Mouse (Mus musculus): Measurements from ENCODE around the gene Aig1. TPM values are rescaled to one million over a fixed set of nuclear protein-coding genes. Genes with fewer than 3 reads are reported as not detected.

The Aig1 gene
- total and polyA plus RNA-seq, 3 experiments = 0.13 TPM; not detected in 2

- H3K9ac ChIP-seq (ENCODE audit: control insufficient read depth, low read depth, low read length, poor library complexity, severe bottlenecking) = no peak overlapping the region
- no peak overlapping the region for H3K27ac ChIP-seq (ENCODE audit: control insufficient read depth, low read depth, low read length)
- H3K79me2 ChIP-seq (ENCODE audit: control insufficient read depth, insufficient read depth, low read length, poor library complexity) = no peaks in the 10 kb centered on the region
- no peak overlapping the region for H3K4me3 ChIP-seq (ENCODE audit: control insufficient read depth in 1 of 2, insufficient read depth in 1 of 2, low read depth in 2 of 2, low read length in 2 of 2)
- no peaks in the 10 kb centered on the region for H3K36me3 ChIP-seq (ENCODE audit: control insufficient read depth in 1 of 2, insufficient read depth in 2 of 2, low read length in 2 of 2)
- H3K27me3 ChIP-seq (ENCODE audit: control insufficient read depth in 1 of 2, insufficient read depth in 2 of 2, low read length in 2 of 2) = no peaks in the 10 kb centered on the region
- no peak for DNase-seq (ENCODE audit: low read depth, low spot score)
- no peak for TF ChIP-seq CTCF (IDR thresholded peaks at IDR 0.05 in 2 of 3, conservative IDR thresholded peaks at IDR 0.05 in 1 of 3; ENCODE audit: control insufficient read depth in 1 of 3, insufficient read depth in 1 of 3, low read depth in 2 of 3, low read length in 3 of 3, poor library complexity in 1 of 3, severe bottlenecking in 1 of 3)
- TF ChIP-seq ZC3H11A (IDR thresholded peaks at IDR 0.05; ENCODE audit: low read depth, low read length) = no peak
- no peak for TF ChIP-seq ETS1 (IDR thresholded peaks at IDR 0.05; ENCODE audit: low read depth, low read length)
- no peak for TF ChIP-seq CHD2 (IDR thresholded peaks at IDR 0.05; ENCODE audit: low read length)
- TF ChIP-seq MEF2A (IDR thresholded peaks at IDR 0.05; ENCODE audit: extremely low read depth, insufficient replicate concordance, low read depth, low read length, poor library complexity, severe bottlenecking) = no peak
- no peak for TF ChIP-seq GABPA (IDR thresholded peaks at IDR 0.05; ENCODE audit: low read depth, low read length)
- TF ChIP-seq SMC3 (IDR thresholded peaks at IDR 0.05; ENCODE audit: low read depth, low read length) = no peak
- TF ChIP-seq KAT2A (conservative IDR thresholded peaks at IDR 0.05; ENCODE audit: low read depth, low read length) = no peak
- no peak for TF ChIP-seq ELF1 (IDR thresholded peaks at IDR 0.05; ENCODE audit: low read depth, low read length)
- no peak for TF ChIP-seq ZNF384 (IDR thresholded peaks at IDR 0.05; ENCODE audit: low read depth, low read length)
- TF ChIP-seq TCF12 (IDR thresholded peaks at IDR 0.05; ENCODE audit: low read depth, low read length) = no peak
- TF ChIP-seq MAX (IDR thresholded peaks at IDR 0.05; ENCODE audit: low read length) = no peak
- TF ChIP-seq MAFK (IDR thresholded peaks at IDR 0.05; ENCODE audit: borderline replicate concordance, low read depth, low read length) = no peak
- no peak for TF ChIP-seq E2F4 (IDR thresholded peaks at IDR 0.05; ENCODE audit: borderline replicate concordance, low read depth, low read length)
- TF ChIP-seq MYC (IDR thresholded peaks at IDR 0.05; ENCODE audit: low read depth, low read length) = no peak
- no peak for TF ChIP-seq POLR2AphosphoS5 (IDR thresholded peaks at IDR 0.05; ENCODE audit: borderline replicate concordance, low read depth, low read length)
- TF ChIP-seq TAL1 (IDR thresholded peaks at IDR 0.05; ENCODE audit: low read length) = no peak
- no peaks in the 10 kb centered on the region for H3K4me1 ChIP-seq (ENCODE audit: control insufficient read depth in 1 of 2, insufficient read depth in 2 of 2, low read length in 2 of 2)
- H3K9me3 ChIP-seq (replicated peaks; ENCODE audit: insufficient read depth, low read length) = no peaks in the 10 kb centered on the region
Measured at GRCm38 (mm10) chr10:13856438-13856837, 12.3 kb downstream of the Aig1 start.

GRCm38 (mm10) chr10:13855969-13856368 is 12.8 kb downstream of the Aig1 start:
- no peaks in the 10 kb centered on the region for H3K9me3 ChIP-seq (replicated peaks; ENCODE audit: insufficient read depth, low read length)
- H3K36me3 ChIP-seq (ENCODE audit: control insufficient read depth in 1 of 2, insufficient read depth in 2 of 2, low read length in 2 of 2) = no peaks in the 10 kb centered on the region
- DNase-seq (ENCODE audit: low read depth, low spot score) = no peak
- H3K9ac ChIP-seq (ENCODE audit: control insufficient read depth, low read depth, low read length, poor library complexity, severe bottlenecking) = no peak overlapping the region
- H3K27me3 ChIP-seq (ENCODE audit: control insufficient read depth in 1 of 2, insufficient read depth in 2 of 2, low read length in 2 of 2) = no peaks in the 10 kb centered on the region
- H3K27ac ChIP-seq (ENCODE audit: control insufficient read depth, low read depth, low read length) = no peak overlapping the region
- no peaks in the 10 kb centered on the region for H3K4me1 ChIP-seq (ENCODE audit: control insufficient read depth in 1 of 2, insufficient read depth in 2 of 2, low read length in 2 of 2)
- no peak overlapping the region for H3K4me3 ChIP-seq (ENCODE audit: control insufficient read depth in 1 of 2, insufficient read depth in 1 of 2, low read depth in 2 of 2, low read length in 2 of 2)
- TF ChIP-seq JUND (IDR thresholded peaks at IDR 0.05; ENCODE audit: low read depth, low read length) (no peak), KAT2A (conservative IDR thresholded peaks at IDR 0.05; ENCODE audit: low read depth, low read length) (no peak), SMC3 (IDR thresholded peaks at IDR 0.05; ENCODE audit: low read depth, low read length) (no peak), RAD21 (IDR thresholded peaks at IDR 0.05; ENCODE audit: low read depth, low read length) (no peak), RCOR1 (IDR thresholded peaks at IDR 0.05; ENCODE audit: low read depth, low read length) (no peak), CHD1 (IDR thresholded peaks at IDR 0.05; ENCODE audit: low read depth, low read length) (no peak), USF2 (IDR thresholded peaks at IDR 0.05; ENCODE audit: borderline replicate concordance in 1 of 2, insufficient read depth in 1 of 2, low read depth in 1 of 2, low read length in 2 of 2) (no peak), ELF1 (IDR thresholded peaks at IDR 0.05; ENCODE audit: low read depth, low read length) (no peak), BHLHE40 (IDR thresholded peaks at IDR 0.05; ENCODE audit: borderline replicate concordance, low read depth, low read length) (no peak), SIN3A (IDR thresholded peaks at IDR 0.05; ENCODE audit: low read length) (no peak), CHD2 (IDR thresholded peaks at IDR 0.05; ENCODE audit: low read length) (no peak), GATA1 (IDR thresholded peaks at IDR 0.05; ENCODE audit: low read depth, low read length) (no peak), EP300 (IDR thresholded peaks at IDR 0.05; ENCODE audit: low read depth in 1 of 2, low read length in 2 of 2) (no peak), ZMIZ1 (IDR thresholded peaks at IDR 0.05; ENCODE audit: low read depth, low read length) (no peak), TBP (IDR thresholded peaks at IDR 0.05; ENCODE audit: low read depth, low read length) (no peak), ZC3H11A (IDR thresholded peaks at IDR 0.05; ENCODE audit: low read depth, low read length) (no peak), GABPA (IDR thresholded peaks at IDR 0.05; ENCODE audit: low read depth, low read length) (no peak), HCFC1 (IDR thresholded peaks at IDR 0.05; ENCODE audit: low read depth, low read length) (no peak)
- no peaks in the 10 kb centered on the region for H3K79me2 ChIP-seq (ENCODE audit: control insufficient read depth, insufficient read depth, low read length, poor library complexity)
